Mouse (Mus musculus): ENCODE measurements at regions not wholly inside any gene's neighbourhood (a gene's known extent, or its start where the extent isn't known, plus 50 kb on each side); places are given as distances from the start of the nearest gene placed in this dataset.

- Histone ChIP-seq H3K4me2 (replicated peaks; ENCODE audit: low read depth) (no peak overlapping the region), H3K4me3 (ENCODE audit: low read depth, low read length) (no peak overlapping the region), H3K4me1 (replicated peaks; ENCODE audit: control insufficient read depth, insufficient read depth) (no peaks in the 10 kb centered on the region), H3K36me3 (ENCODE audit: control insufficient read depth, insufficient read depth, low read length) (no peaks in the 10 kb centered on the region), H3K27ac (replicated peaks) (no peak overlapping the region), H3K9ac (ENCODE audit: low read length) (no peak overlapping the region), H3K9me3 (ENCODE audit: control insufficient read depth, low read length) (no peaks in the 10 kb centered on the region), H3K27me3 (ENCODE audit: control insufficient read depth, insufficient read depth, low read length) (no peaks in the 10 kb centered on the region)
- ATAC-seq (ENCODE audit: low FRiP score, low TSS enrichment), result no peak
- 67% methylated on average over 6 of the region's 6 CpGs for WGBS
- no peak for TF ChIP-seq EP300 (optimal IDR thresholded peaks at IDR 0.05)
- TF ChIP-seq CTCF (IDR thresholded peaks at IDR 0.05; ENCODE audit: low read depth), result no peak
- DNase-seq (ENCODE audit: low spot score), result no peak
Measured at GRCm38 (mm10) chr13:119068745-119069580, 359.4 kb upstream of the Paip1 start.

DNA sequence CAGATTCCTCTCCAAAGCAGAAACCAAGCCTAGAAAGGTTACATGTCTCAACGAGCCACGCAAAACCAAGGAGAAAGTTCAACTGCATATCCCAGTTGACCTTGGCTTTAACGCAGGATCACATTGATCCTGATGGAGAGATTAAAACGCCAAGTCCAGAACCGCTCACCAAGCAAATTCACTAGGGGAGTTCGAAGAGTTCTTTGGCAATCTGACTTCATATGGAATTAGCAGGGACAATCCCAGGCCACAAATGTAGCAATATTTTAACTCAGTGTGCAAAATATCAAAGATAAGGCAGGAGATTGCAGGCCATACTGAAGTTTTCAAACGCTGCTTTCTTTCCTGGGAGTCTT, 358.8 kb upstream of the Paip1 start:
- ATAC-seq (ENCODE audit: low FRiP score, low TSS enrichment) (no peak), DNase-seq (ENCODE audit: low spot score) (no peak)
- H3K9ac ChIP-seq (ENCODE audit: low read length), result no peak overlapping the region
- H3K27ac ChIP-seq (replicated peaks), result no peak overlapping the region
- no peaks in the 10 kb centered on the region for H3K36me3 ChIP-seq (ENCODE audit: control insufficient read depth, insufficient read depth, low read length)
- no peaks in the 10 kb centered on the region for H3K9me3 ChIP-seq (ENCODE audit: control insufficient read depth, low read length)
- no peaks in the 10 kb centered on the region for H3K27me3 ChIP-seq (ENCODE audit: control insufficient read depth, insufficient read depth, low read length)
- no peak overlapping the region for H3K4me2 ChIP-seq (replicated peaks; ENCODE audit: low read depth)
- no peak overlapping the region for H3K4me3 ChIP-seq (ENCODE audit: low read depth, low read length)
- 61% methylated on average over 7 of the region's 7 CpGs for WGBS
- no peaks in the 10 kb centered on the region for H3K4me1 ChIP-seq (replicated peaks; ENCODE audit: control insufficient read depth, insufficient read depth)
- no peak for TF ChIP-seq EP300 (optimal IDR thresholded peaks at IDR 0.05)
- no peak for TF ChIP-seq CTCF (IDR thresholded peaks at IDR 0.05; ENCODE audit: low read depth)

DNA sequence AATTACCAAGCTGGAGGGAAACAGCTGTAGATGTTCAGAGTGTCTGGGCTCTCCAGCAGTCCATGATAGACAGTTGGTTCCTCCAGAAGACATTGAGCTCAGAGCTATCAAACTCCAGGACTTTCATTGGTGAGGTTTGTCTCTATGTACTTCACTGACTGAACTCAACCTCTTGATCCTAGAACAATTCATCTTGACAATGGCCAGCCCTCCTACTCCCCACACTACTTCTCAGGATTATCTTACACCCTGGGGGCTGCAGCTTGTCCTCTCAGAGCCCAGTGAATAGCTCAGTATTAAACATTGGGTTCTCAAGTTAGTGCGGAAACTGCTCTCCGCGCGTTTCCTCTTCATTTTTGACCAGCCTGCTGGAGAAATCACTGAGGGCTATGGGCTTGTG, 349.2 kb upstream of the Paip1 start:
- H3K27me3 ChIP-seq (ENCODE audit: control insufficient read depth, insufficient read depth, low read length), result no peaks in the 10 kb centered on the region
- 92% methylated on average over 4 of the region's 4 CpGs for WGBS
- ATAC-seq (ENCODE audit: low FRiP score, low TSS enrichment), result no peak
- no peak for DNase-seq (ENCODE audit: low spot score)
- no peaks in the 10 kb centered on the region for H3K36me3 ChIP-seq (ENCODE audit: control insufficient read depth, insufficient read depth, low read length)
- no peak overlapping the region for H3K27ac ChIP-seq (replicated peaks)
- H3K4me1 ChIP-seq (replicated peaks; ENCODE audit: control insufficient read depth, insufficient read depth), result no peaks in the 10 kb centered on the region
- no peaks in the 10 kb centered on the region for H3K9me3 ChIP-seq (ENCODE audit: control insufficient read depth, low read length)
- no peak overlapping the region for H3K4me3 ChIP-seq (ENCODE audit: low read depth, low read length)
- TF ChIP-seq EP300 (optimal IDR thresholded peaks at IDR 0.05) (no peak), CTCF (IDR thresholded peaks at IDR 0.05; ENCODE audit: low read depth) (no peak)
- no peak overlapping the region for H3K4me2 ChIP-seq (replicated peaks; ENCODE audit: low read depth)
- H3K9ac ChIP-seq (ENCODE audit: low read length), result no peak overlapping the region

- DNase-seq (ENCODE audit: low spot score) (no peak), ATAC-seq (ENCODE audit: low FRiP score, low TSS enrichment) (no peak)
- no peak overlapping the region for H3K9ac ChIP-seq (ENCODE audit: low read length)
- H3K4me3 ChIP-seq (ENCODE audit: low read depth, low read length), result no peak overlapping the region
- H3K4me2 ChIP-seq (replicated peaks; ENCODE audit: low read depth), result no peak overlapping the region
- H3K4me1 ChIP-seq (replicated peaks; ENCODE audit: control insufficient read depth, insufficient read depth), result no peaks in the 10 kb centered on the region
- no peaks in the 10 kb centered on the region for H3K36me3 ChIP-seq (ENCODE audit: control insufficient read depth, insufficient read depth, low read length)
- H3K27me3 ChIP-seq (ENCODE audit: control insufficient read depth, insufficient read depth, low read length), result no peaks in the 10 kb centered on the region
- 35% methylated on average over 1 of the region's 1 CpGs for WGBS
- H3K27ac ChIP-seq (replicated peaks), result no peak overlapping the region
- TF ChIP-seq EP300 (optimal IDR thresholded peaks at IDR 0.05) (no peak), CTCF (IDR thresholded peaks at IDR 0.05; ENCODE audit: low read depth) (no peak)
- no peaks in the 10 kb centered on the region for H3K9me3 ChIP-seq (ENCODE audit: control insufficient read depth, low read length)
Measured at GRCm38 (mm10) chr13:119081691-119082090, 346.7 kb upstream of the Paip1 start.

- DNase-seq (ENCODE audit: low spot score) (no peak), ATAC-seq (ENCODE audit: low FRiP score, low TSS enrichment) (no peak)
- TF ChIP-seq EP300 (optimal IDR thresholded peaks at IDR 0.05) (no peak), CTCF (IDR thresholded peaks at IDR 0.05; ENCODE audit: low read depth) (no peak)
- Histone ChIP-seq H3K27ac (replicated peaks) (no peak overlapping the region), H3K9me3 (ENCODE audit: control insufficient read depth, low read length) (no peaks in the 10 kb centered on the region), H3K36me3 (ENCODE audit: control insufficient read depth, insufficient read depth, low read length) (no peaks in the 10 kb centered on the region), H3K4me3 (ENCODE audit: low read depth, low read length) (no peak overlapping the region), H3K27me3 (ENCODE audit: control insufficient read depth, insufficient read depth, low read length) (no peaks in the 10 kb centered on the region), H3K9ac (ENCODE audit: low read length) (no peak overlapping the region), H3K4me1 (replicated peaks; ENCODE audit: control insufficient read depth, insufficient read depth) (no peaks in the 10 kb centered on the region), H3K4me2 (replicated peaks; ENCODE audit: low read depth) (no peak overlapping the region)
- 78% methylated on average over 3 of the region's 3 CpGs for WGBS
Measured at GRCm38 (mm10) chr13:119117906-119118305, 310.5 kb upstream of the Paip1 start.

DNA sequence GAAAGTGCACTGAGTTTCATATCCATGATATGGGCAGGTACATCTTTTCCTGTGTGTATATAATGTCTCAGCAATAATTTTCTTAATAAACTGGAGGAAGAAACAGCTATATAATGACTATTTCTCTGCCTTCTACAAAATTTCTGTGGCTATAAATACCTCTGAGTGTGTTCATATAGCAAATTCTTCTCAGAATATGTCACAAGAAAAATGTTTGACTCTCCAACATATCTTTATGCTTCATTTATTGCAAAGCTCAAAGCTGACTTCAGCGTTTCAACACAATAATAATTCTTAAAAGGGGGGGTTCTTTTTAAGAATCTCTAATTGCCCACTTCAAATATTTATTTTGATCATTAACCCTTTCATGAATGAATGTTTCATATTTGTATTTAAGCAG, 310.0 kb upstream of the Paip1 start:
- Histone ChIP-seq H3K27me3 (ENCODE audit: control insufficient read depth, insufficient read depth, low read length) (no peaks in the 10 kb centered on the region), H3K4me2 (replicated peaks; ENCODE audit: low read depth) (no peak overlapping the region), H3K9me3 (ENCODE audit: control insufficient read depth, low read length) (no peaks in the 10 kb centered on the region), H3K4me1 (replicated peaks; ENCODE audit: control insufficient read depth, insufficient read depth) (no peaks in the 10 kb centered on the region), H3K4me3 (ENCODE audit: low read depth, low read length) (no peak overlapping the region), H3K9ac (ENCODE audit: low read length) (no peak overlapping the region), H3K36me3 (ENCODE audit: control insufficient read depth, insufficient read depth, low read length) (no peaks in the 10 kb centered on the region), H3K27ac (replicated peaks) (no peak overlapping the region)
- TF ChIP-seq EP300 (optimal IDR thresholded peaks at IDR 0.05), result no peak
- TF ChIP-seq CTCF (IDR thresholded peaks at IDR 0.05; ENCODE audit: low read depth), result no peak
- no peak for DNase-seq (ENCODE audit: low spot score)
- WGBS, result 52% methylated on average over 1 of the region's 1 CpGs
- ATAC-seq (ENCODE audit: low FRiP score, low TSS enrichment), result no peak
